Mouse (Mus musculus) embryonic fibroblast, embryonic 13.5 days (primary cell): Measurements from ENCODE around the gene Tmprss4.

Source experiments
- CTCF ChIP-seq: IDR thresholded peaks from 2 replicates; pipeline ENCODE4 v1.5.1; 2011; ENCODE audit warnings: mild to moderate bottlenecking, control low read depth, low read length, moderate library complexity, borderline replicate concordance; ENCODE audit not compliant: insufficient read depth
- POLR2A ChIP-seq: IDR thresholded peaks from 2 replicates; pipeline ENCODE4 v1.6.1; 2011; ENCODE audit warnings: low read depth, mild to moderate bottlenecking, control low read depth, low read length, moderate library complexity

DNA sequence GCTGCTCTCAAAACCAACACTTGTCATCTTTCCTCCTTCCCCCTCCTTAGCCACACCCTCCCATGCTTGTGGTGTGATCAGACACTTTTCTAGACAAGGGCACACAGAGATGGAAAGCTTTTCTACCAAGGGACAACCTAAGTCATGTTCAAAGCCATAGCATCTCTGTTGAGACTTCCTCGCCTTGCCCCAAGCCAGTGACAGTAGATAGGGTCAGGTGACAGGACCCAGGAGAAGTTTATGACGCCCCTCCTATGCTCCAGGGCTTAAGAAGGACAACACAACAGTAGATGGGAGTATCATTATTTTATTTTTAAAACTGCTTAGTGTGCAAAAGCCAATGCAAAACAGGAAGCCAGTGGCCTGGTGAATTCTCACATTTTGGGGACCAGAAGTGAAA is 43.6 kb upstream of the Tmprss4 start:
- TF ChIP-seq CTCF (no peak), POLR2A (no peak)
